Mouse (Mus musculus) G1E (cell line): ENCODE results near the gene Naaa.

Experiments
- CTCF ChIP-seq: IDR thresholded peaks from 2 replicates; pipeline ENCODE4 v1.5.1; 2012; ENCODE audit warnings: low read depth, low read length, inconsistent platforms, mixed read lengths
- GATA1 ChIP-seq: IDR thresholded peaks from 2 replicates; pipeline ENCODE4 v1.6.1; 2012; ENCODE audit warnings: borderline replicate concordance, low read length, inconsistent platforms, mixed read lengths
- POLR2AphosphoS5 ChIP-seq: IDR thresholded peaks from 2 replicates; pipeline ENCODE4 v1.6.1; 2012; ENCODE audit warnings: low read depth, low read length, inconsistent platforms; ENCODE audit not compliant: insufficient replicate concordance
- TAL1 ChIP-seq: conservative IDR thresholded peaks from 2 replicates; pipeline ENCODE4 v1.6.1; 2012; ENCODE audit warnings: low read depth, low read length, inconsistent platforms, mixed read lengths

- no peak for TF ChIP-seq CTCF
- TF ChIP-seq GATA1: no peak
- no peak for TF ChIP-seq POLR2AphosphoS5
- no peak for TF ChIP-seq TAL1
These were observed 1.1 kb upstream of the Naaa start for GRCm38 (mm10) chr5:92278942-92279537.
